Mouse (Mus musculus) adrenal gland, adult (tissue): ENCODE results near the gene Gorab.

Experiments used
- DNase-seq, 2 experiments: peaks; one replicate each; pipeline ENCODE4 v3.0.0; 2022 to 2023; ENCODE audit warnings: low spot score in 1 of 2; ENCODE audit not compliant: inconsistent age in 2 of 2

The Gorab gene

DNA sequence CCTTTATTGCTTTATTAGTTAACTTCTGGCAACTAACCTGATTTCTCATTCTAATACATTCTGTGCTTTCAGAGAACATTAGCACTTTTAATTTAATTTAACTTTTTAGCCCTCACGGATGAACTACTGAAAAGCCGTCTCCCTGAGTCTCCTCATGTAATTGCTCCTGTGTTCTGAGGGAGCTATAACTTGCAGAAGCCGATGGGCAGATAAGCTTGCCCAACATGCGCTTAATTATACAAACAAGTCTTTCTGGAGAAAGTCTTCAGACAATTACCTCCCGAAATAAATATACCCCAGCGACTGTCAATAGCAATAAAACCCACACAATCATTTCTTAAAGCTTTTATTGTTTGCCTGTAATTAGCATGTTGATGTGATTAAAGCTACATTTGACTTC, 45.7 kb downstream of the Gorab start:
- DNase-seq, result no peak

GRCm38 (mm10) chr1:163356167-163356566, 47.3 kb downstream of the Gorab start:
- no peak for DNase-seq

- DNase-seq, result no peak
These were observed 47.8 kb downstream of the Gorab start for GRCm38 (mm10) chr1:163355626-163356156.

DNA sequence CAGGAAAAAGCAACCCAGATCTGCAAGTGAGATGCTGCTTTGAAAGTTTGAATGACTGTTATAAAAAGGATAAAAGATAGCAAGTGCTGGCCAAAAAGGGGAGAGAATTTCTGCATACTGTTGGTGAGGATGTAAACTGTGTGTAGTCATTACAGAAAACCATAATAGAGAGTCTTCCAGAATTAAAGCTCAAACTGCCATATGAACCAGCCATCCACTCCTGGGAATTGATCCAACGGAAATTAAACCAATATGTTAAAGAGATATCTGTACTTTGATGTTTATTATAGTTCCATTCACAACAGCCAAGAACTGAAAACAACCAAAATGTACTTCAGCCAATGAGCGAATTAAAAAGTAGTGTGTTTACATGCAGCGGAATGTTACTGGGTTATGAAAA, 52.5 kb downstream of the Gorab start:
- no peak for DNase-seq

DNA sequence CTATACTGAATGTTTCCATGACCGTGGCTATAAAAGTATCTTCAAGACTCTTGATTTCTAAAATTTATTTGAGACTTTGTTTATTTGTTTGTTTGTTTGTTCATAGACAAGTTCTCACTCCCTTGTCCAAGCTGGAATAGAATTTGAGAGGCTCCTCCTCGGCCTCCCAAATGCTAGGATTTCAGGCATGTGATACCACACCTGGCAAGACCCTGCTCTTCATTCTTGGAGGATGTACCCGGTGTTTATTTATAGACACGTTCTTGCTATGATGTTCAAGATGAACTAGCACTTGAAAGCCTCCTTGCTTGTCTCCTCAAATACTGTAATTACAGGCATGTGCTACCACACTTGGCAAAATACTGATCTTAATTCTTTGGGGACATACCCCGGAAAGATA, 57.9 kb downstream of the Gorab start:
- DNase-seq, result no peak

DNA sequence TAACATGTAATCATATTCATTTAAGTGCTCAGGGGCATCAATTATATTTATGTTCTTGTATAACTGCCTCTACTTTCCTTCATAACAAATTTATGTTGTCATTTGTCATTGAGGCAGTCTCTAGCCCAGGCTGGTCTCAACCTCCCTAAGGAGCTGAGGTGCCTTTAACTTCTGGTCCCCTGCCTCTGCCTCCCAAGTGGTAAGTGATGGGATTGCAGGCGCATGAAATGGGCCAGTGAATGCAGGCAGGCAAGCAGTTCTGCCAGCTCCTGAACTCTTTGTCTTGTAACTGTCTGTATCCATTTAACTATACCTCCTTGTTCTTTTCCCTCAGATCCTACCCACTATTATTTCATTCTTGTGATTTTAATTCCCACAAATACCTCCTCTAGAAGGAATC, 58.5 kb downstream of the Gorab start:
- DNase-seq, result no peak

GRCm38 (mm10) chr1:163339219-163339561, 64.3 kb downstream of the Gorab start:
- no peak for DNase-seq

DNA sequence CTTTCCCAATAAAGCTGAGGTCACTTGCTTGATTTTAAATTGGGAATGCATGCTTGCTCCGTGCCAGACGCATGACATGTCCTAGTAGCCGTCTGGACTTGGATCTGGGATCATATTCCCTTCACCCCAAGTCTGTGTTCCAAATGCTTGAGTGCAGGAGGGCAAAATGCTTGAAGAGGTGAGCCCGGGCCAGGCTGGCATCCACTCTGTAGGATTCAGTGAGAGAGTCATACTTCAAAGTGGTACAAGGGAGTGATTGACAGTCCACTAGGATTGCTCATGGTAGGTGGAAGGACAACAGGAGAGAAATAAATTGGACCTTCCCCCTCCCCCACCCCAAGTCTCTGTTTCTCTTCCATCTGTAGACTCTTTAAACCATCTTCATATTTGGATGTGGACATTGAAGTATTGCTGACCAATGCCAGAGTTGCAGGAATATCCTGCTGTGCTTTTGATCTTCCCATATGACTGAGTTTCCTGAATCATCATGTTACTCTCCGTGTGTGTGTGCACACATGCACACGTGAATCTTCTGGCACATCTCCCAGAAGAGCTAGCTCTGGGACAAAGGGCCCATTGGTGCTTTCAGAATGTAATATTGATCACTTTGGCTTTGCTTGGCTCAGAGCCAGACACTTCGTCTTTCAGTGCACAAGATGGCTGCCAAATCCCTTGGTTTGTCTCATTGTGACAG, 64.8 kb downstream of the Gorab start:
- peak in 1 of 2 experiments; percentile 24 for DNase-seq

GRCm38 (mm10) chr1:163337821-163338220, 65.6 kb downstream of the Gorab start:
- DNase-seq, result no peak
